Mouse (Mus musculus) thymus, postnatal 14 days (tissue): ENCODE data around the gene Tjp2.
A peak's percentile ranks its signal among the peaks of the same experiment; 100 is the strongest.
"Not testable (repeated sequence)": the region's sequence is repeated elsewhere in the genome, so short reads cannot be mapped to it uniquely, and the experiment has no call there.

Experiments used
- DNase-seq: peaks from one replicate; pipeline ENCODE4 v3.0.0; 2021

The Tjp2 gene

GRCm38 (mm10) chr19:24220795-24221445, 3.9 kb downstream of the Tjp2 start:
- DNase-seq: no peak

- no peak for DNase-seq
Measured at GRCm38 (mm10) chr19:24219011-24219410, 5.8 kb downstream of the Tjp2 start.

GRCm38 (mm10) chr19:24218291-24218690, 6.5 kb downstream of the Tjp2 start:
- DNase-seq: no peak

DNA sequence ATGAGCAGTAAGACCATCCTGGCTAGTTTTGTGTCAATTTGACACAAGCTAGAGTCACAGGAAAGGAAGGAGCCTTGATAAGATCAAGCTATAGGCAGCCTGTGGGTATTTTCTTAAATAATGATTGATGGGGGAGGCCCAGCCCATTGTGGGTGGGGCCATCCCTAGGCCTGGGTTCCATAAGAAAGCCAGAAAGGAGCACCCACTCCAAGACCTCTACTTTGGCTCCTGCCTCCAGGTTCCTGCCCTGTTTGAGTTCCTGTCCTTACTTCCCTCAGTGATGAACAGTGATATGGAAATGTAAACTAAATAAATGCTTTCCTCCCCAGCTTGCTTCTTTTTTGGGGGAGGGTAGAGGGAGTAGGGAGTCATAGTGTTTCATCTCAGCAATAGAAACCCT, 7.0 kb downstream of the Tjp2 start:
- no peak for DNase-seq

DNA sequence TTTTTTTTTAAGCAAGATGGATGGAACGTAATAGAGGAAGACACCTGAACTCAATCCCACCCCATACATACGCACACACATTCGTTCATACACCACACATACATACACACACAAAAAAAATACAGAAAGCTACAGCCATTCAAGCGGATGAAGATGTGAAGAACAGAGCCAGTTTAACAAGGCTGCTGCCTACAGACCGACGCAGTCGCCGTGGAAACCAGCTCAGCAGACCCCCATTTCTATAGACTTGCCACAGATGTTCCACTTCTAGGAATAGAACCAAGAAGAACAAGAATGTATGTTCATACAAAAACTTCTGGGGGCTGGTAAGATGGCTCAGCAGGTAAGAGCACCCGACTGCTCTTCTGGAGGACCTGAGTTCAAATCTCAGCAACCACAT, 8.1 kb downstream of the Tjp2 start:
- DNase-seq: no peak

DNA sequence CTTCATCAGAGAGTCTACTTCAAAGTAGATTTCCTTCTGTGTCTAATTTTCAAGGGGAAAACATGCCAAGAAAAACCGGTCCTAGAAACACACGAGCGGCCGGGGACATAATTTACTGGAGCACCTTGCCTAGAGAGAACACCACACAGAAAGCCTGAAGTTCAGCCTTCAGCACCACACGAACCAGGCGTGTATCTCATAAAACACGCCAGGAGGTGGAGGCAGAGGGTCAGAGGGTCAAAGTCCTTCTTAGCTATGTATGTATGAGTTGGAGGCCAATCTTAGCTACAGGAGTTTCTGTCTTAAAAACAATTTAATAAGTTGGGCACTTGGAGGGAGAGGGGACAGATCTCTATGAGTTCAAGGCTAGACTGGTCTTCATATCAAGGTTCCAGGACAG, 9.9 kb downstream of the Tjp2 start:
- no peak for DNase-seq

DNA sequence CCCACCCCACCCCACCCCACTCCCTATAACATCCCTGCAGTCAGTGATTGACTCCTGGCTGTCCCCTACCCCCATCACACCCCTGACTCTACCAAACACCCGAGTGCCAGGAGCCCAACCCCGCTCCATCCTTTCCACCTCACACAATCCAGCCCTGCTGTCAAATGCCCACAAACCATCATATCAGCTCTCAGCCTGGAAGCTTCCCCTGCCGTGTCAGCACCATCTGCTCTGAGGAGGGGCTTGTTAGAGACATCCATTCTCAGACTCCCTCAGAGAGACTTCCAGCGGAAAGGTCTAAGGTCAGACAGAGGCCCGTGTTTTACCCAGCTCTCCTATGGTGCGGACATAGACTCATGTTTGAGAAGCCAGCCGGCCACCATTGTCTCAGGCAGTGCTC, 11.5 kb downstream of the Tjp2 start:
- no peak for DNase-seq

- DNase-seq: no peak
Measured at GRCm38 (mm10) chr19:24212552-24213249, 12.1 kb downstream of the Tjp2 start.

- DNase-seq: no peak
Measured at GRCm38 (mm10) chr19:24211168-24211567, 13.7 kb downstream of the Tjp2 start.

DNA sequence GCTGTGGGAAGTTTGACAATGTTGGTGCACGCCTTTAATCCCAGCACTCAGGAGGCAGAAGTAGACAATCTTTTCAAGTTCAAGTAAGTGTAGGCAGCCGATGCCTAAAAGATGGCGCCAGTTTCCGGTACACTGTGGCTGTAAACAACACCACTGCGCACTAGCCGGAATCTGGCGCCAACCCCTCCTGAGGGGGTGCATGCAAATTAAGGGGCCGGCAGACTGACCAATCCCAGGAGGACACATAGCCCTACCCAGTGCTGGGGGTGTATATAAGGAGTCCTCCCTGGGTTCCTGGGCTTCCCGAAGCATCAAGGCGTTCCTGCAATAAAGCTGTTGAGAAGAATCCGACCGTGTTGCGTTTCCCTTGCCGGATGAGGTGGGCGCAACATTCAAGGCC, 15.3 kb downstream of the Tjp2 start:
- DNase-seq: no peak

- no peak for DNase-seq
Measured at GRCm38 (mm10) chr19:24207967-24208366, 16.9 kb downstream of the Tjp2 start.

GRCm38 (mm10) chr19:24205001-24205400, 19.8 kb downstream of the Tjp2 start:
- no peak for DNase-seq

GRCm38 (mm10) chr19:24201848-24202247, 23.0 kb downstream of the Tjp2 start:
- DNase-seq: no peak

GRCm38 (mm10) chr19:24200566-24200965, 24.3 kb downstream of the Tjp2 start:
- DNase-seq: no peak

DNA sequence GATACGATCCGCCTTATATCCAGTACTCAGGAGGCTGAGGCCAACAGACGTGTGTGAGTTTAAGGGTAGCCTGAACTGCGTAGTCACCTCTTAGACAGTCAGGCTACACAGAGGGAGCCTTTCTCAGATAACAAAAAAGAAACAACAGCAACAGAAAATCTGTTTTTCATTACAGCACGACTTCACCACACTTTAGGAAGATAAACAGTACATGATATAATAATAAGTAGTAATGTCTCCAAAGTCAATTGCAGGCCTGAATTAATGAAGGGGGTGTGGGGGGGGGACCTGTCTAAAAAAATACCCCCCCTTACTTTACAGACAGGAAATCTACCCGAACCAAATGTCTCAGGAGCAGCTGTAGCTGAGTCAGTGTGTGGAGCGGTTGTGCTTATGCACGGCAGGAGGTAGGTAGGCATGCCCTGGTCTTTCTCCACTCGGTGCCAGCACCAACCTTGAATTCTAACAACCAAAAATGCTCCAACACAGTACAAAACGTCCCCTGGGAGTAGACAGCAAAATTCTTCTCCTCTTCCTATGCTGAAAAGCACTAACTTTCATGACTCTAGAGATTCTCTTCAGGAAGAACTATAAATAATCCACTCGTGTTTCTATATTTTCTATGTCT, 26.0 kb downstream of the Tjp2 start:
- no peak for DNase-seq

- no peak for DNase-seq
Measured at GRCm38 (mm10) chr19:24197338-24197737, 27.5 kb downstream of the Tjp2 start.

DNA sequence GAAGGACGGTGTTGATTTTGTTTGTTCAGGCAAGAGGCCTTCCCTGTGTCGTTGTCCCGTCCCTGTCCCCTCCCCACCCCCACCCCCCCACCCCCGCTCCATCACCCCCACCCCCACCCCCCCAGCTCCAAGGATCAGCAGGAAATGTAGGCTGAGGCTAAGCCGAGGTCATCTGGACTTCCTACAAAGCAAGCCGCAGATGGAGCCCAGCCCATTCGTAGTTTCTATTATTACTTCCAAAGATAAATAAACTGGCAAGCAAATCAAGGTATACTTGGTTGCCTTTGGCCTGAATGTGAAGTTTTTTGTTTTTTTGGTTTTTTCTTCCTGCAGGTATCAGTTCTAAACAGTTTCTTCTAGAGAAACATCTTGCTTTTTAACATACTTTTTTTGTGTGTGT, 29.6 kb downstream of the Tjp2 start:
- no peak for DNase-seq

DNA sequence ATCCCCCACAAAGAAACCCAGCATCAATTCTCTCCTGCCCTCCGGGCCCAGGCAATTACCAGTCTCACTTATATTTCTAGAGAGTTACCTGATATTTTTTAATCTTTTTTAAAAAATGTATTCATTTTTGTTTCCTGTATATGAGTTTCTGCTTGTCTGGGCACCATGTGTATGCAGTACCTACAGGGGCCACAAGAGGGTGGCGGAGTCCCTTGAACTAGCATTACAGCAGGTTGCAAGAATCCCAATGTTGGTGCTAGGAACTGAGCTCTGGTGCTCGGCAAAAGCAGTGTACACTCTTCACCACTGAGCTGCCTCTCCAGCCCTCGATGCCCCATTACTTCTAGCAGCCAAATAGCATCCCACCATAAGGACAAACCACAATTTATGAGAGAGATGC, 30.6 kb downstream of the Tjp2 start:
- peak; percentile 39 for DNase-seq

- DNase-seq: no peak
Measured at GRCm38 (mm10) chr19:24192946-24193345, 31.9 kb downstream of the Tjp2 start.

DNA sequence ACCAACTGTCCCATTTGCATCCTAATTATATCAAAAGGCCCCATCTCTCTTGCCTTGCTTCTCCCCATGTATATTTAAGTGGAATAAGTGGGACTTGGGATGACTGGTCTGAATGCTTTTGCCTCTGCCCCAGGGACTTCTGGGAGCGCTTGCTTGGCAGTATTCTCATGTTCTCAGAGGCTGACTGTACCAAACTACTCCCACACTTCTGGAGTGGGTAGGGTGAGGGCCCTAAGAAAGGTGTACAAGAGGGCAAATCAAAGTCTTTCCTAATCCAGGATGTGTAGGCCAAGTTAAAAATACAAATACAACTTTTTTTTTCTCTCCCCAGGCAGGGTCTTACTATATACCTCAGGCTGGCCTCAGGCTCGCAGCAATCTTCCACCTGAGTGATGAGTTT, 37.0 kb downstream of the Tjp2 start:
- no peak for DNase-seq

- not testable (repeated sequence) for DNase-seq
Measured at GRCm38 (mm10) chr19:24187358-24187757, 37.5 kb downstream of the Tjp2 start.

- DNase-seq: no peak
Measured at GRCm38 (mm10) chr19:24183680-24184235, 41.1 kb downstream of the Tjp2 start.

DNA sequence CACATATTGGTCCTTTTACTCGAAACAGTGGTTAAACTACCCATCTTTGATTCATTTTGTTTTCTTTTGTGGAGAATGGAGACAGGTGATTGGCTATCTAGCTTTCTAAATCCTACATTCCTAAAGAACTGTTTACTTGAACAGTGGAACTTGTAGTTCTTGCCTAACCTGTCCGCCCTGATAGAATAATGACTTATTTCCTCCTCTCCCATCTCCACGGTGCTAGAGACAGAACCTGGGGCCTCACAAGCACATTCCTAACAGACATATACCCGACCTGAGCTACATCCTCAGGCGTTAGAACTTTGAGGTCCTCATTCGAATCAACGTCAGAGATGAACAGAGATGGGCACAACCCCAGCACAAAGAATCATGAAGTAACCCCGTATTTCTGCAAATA, 44.4 kb downstream of the Tjp2 start:
- DNase-seq: no peak

- DNase-seq: no peak
Measured at GRCm38 (mm10) chr19:24178086-24178485, 46.7 kb downstream of the Tjp2 start.
